Mouse (Mus musculus): ENCODE results near the gene Hmbs. TPM values are rescaled to one million over a fixed set of nuclear protein-coding genes. Genes with fewer than 3 reads are reported as not detected.

The Hmbs gene
- 134 and 151 TPM in 2 replicates for polyA plus RNA-seq (2014; fragmentation: Nextera tagmentation; extraction: Ambion mirVana)

DNA sequence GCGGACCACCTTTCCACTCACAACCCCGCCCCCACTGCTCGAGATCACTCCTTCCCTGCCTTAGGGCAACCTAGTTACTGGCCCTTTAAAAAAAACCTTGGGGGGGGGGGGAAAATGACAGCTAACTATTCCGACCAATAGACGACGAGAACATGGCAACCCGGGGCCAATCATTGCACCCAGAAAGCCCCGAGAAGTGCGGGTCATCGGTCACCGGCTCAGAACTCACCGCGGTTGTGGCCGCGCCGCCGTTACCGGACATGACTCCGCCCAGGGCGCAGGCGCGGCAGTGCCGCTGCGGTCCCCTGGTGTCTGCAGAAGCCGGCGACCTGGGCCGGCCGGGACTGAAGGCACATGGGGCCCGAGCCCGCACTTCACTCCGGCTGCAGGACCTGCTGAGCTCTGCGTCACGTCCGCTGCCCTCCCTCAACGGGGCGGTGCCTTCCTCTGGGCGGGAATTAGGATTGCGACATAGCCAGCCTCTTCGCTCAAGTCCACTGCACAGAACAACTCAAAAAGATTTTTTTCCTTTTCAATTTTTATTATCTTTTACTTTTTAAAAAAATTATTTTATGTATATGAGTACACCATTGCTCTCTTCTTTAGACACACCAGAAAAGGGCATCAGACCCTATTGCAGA is at the start of gene Hmbs:
Hmbs (minus strand) TSS at position 448 of the 641 bp plus-strand sequence.
- Histone ChIP-seq H3K4me1 (replicated peaks; ENCODE audit: control insufficient read depth, insufficient read depth, low read length) (peaks cover 4% of the 10 kb centered on the region; the same call in 1 of the 2 replicates), H3K9me3 (ENCODE audit: control insufficient read depth, low read length) (no peaks in the 10 kb centered on the region), H3K27me3 (ENCODE audit: control insufficient read depth, insufficient read depth, low read length) (no peaks in the 10 kb centered on the region), H3K4me3 (ENCODE audit: low read depth, low read length) (peak within 1 kb of the TSS; percentile 75), H3K27ac (ENCODE audit: low read depth, low read length) (peak within 1 kb of the TSS; percentile 98), H3K4me2 (replicated peaks; ENCODE audit: low read depth, low read length) (peak within 1 kb of the TSS; percentile 45), H3K9ac (ENCODE audit: low read depth, low read length) (peak within 1 kb of the TSS; percentile 78), H3K36me3 (ENCODE audit: control insufficient read depth, insufficient read depth, low read length) (peaks cover 9% of the 10 kb centered on the region)
- under 1% methylated on average over 39 of the region's 39 CpGs for WGBS
- peak; percentile 97 for ATAC-seq (ENCODE audit: low FRiP score)
- peak; percentile 91 for DNase-seq (ENCODE audit: low spot score)

GRCm38 (mm10) chr9:44391466-44391865 is 47.4 kb upstream of the Hmbs start:
- Histone ChIP-seq H3K9me3 (ENCODE audit: control insufficient read depth, low read length) (no peaks in the 10 kb centered on the region), H3K27ac (ENCODE audit: low read depth, low read length) (no peak overlapping the region), H3K9ac (ENCODE audit: low read depth, low read length) (no peak overlapping the region), H3K4me1 (replicated peaks; ENCODE audit: control insufficient read depth, insufficient read depth, low read length) (no peaks in the 10 kb centered on the region), H3K36me3 (ENCODE audit: control insufficient read depth, insufficient read depth, low read length) (peaks cover 18% of the 10 kb centered on the region), H3K4me3 (ENCODE audit: low read depth, low read length) (no peak overlapping the region), H3K27me3 (ENCODE audit: control insufficient read depth, insufficient read depth, low read length) (no peaks in the 10 kb centered on the region), H3K4me2 (replicated peaks; ENCODE audit: low read depth, low read length) (no peak overlapping the region)
- ATAC-seq (ENCODE audit: low FRiP score) (0 out of 2 replicates have a peak, but pooled peaks have one; percentile 47), DNase-seq (ENCODE audit: low spot score) (peak; percentile 84)
- 47% methylated on average over 4 of the region's 4 CpGs for WGBS

DNA sequence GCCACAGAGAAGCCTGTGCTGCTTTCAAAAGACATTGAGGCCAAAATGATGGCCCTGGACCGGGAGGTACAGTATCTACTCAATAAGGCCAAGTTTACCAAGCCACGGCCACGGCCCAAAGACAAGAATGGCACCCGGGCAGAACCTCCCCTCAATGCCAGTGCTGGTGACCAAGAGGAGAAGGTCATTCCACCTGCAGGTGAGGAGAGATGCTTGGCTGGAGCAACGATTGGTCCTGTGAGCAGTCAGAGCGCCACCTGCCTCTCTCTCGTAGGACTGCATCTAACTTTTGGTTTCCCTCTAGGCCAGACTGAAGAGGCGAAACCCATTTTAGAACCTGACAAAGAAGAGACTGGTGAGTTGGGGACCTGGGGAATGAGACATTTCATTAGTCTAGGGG is 45.2 kb upstream of the Hmbs start:
- peak; percentile 68 for DNase-seq (ENCODE audit: low spot score)
- Histone ChIP-seq H3K27ac (ENCODE audit: low read depth, low read length) (no peak overlapping the region), H3K4me2 (replicated peaks; ENCODE audit: low read depth, low read length) (no peak overlapping the region), H3K4me1 (replicated peaks; ENCODE audit: control insufficient read depth, insufficient read depth, low read length) (no peaks in the 10 kb centered on the region), H3K27me3 (ENCODE audit: control insufficient read depth, insufficient read depth, low read length) (no peaks in the 10 kb centered on the region), H3K36me3 (ENCODE audit: control insufficient read depth, insufficient read depth, low read length) (peaks cover 27% of the 10 kb centered on the region), H3K9me3 (ENCODE audit: control insufficient read depth, low read length) (no peaks in the 10 kb centered on the region), H3K4me3 (ENCODE audit: low read depth, low read length) (no peak overlapping the region), H3K9ac (ENCODE audit: low read depth, low read length) (no peak overlapping the region)
- ATAC-seq (ENCODE audit: low FRiP score): no peak
- 61% methylated on average over 8 of the region's 8 CpGs for WGBS

DNA sequence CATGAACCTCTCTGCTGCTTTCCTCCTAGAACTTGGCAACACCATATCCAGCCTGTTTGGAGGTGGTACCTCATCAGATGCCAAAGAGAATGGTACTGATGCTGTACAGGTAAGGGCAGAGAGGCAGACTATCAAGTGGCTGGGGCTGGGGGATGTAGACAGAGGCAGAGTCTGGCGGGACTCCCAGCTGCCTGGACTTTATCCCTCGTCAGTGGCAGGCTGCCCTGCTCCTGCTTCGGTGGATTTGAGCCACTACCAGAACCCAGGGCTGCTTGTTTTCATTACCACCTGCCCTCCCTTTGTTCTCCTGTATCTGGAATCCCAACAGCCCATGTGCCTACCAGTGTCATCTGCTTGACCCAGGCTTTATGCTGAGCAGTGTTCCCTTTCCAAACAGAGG is 43.2 kb upstream of the Hmbs start:
- 89% methylated on average over 3 of the region's 3 CpGs for WGBS
- Histone ChIP-seq H3K4me1 (replicated peaks; ENCODE audit: control insufficient read depth, insufficient read depth, low read length) (no peaks in the 10 kb centered on the region), H3K27me3 (ENCODE audit: control insufficient read depth, insufficient read depth, low read length) (no peaks in the 10 kb centered on the region), H3K36me3 (ENCODE audit: control insufficient read depth, insufficient read depth, low read length) (peaks cover 39% of the 10 kb centered on the region), H3K4me3 (ENCODE audit: low read depth, low read length) (no peak overlapping the region), H3K9ac (ENCODE audit: low read depth, low read length) (no peak overlapping the region), H3K27ac (ENCODE audit: low read depth, low read length) (no peak overlapping the region), H3K9me3 (ENCODE audit: control insufficient read depth, low read length) (no peaks in the 10 kb centered on the region), H3K4me2 (replicated peaks; ENCODE audit: low read depth, low read length) (no peak overlapping the region)
- DNase-seq (ENCODE audit: low spot score) (no peak), ATAC-seq (ENCODE audit: low FRiP score) (no peak)

DNA sequence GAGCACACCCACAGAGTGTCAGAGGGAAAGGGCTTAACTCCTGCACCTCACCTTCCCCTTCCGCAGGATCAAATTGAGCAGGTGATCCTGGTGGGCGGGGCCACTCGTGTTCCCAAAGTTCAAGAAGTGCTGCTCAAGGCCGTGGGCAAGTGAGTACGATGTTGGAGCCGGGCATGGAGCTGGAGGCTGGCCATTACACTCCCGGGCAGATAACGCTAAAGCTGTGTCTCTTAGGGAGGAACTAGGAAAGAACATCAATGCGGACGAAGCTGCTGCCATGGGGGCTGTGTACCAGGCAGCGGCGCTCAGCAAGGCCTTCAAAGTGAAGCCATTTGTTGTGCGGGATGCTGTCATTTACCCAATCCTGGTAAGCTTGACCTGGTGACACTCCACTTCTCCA is 40.6 kb upstream of the Hmbs start:
- Histone ChIP-seq H3K27ac (ENCODE audit: low read depth, low read length) (no peak overlapping the region), H3K9me3 (ENCODE audit: control insufficient read depth, low read length) (no peaks in the 10 kb centered on the region), H3K4me1 (replicated peaks; ENCODE audit: control insufficient read depth, insufficient read depth, low read length) (peaks cover 8% of the 10 kb centered on the region; the same call in 1 of the 2 replicates), H3K4me2 (replicated peaks; ENCODE audit: low read depth, low read length) (no peak overlapping the region), H3K4me3 (ENCODE audit: low read depth, low read length) (no peak overlapping the region), H3K9ac (ENCODE audit: low read depth, low read length) (no peak overlapping the region), H3K27me3 (ENCODE audit: control insufficient read depth, insufficient read depth, low read length) (no peaks in the 10 kb centered on the region), H3K36me3 (ENCODE audit: control insufficient read depth, insufficient read depth, low read length) (peaks cover 44% of the 10 kb centered on the region)
- ATAC-seq (ENCODE audit: low FRiP score) (no peak), DNase-seq (ENCODE audit: low spot score) (no peak)
- WGBS: 93% methylated on average over 13 of the region's 13 CpGs

DNA sequence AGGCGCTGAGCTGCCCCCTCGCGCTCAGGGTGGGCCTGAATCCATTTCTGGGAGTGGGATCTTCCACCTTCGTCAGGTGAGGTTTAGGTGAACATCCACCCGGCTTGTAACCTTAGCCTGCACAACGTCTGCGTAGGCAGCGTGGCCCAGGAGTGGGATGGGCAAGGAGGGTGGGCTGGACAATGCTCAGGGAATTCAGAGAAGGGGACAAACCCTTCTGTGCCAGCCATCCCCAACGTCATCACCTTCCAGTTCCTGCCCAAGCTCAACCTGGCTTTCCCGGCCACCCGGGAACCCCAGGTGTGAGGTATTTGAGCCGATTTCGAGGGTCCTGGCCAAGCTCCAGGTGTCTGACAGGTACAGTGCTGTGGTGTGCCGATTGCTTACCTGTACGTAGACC is 35.8 kb upstream of the Hmbs start:
- Histone ChIP-seq H3K9me3 (ENCODE audit: control insufficient read depth, low read length) (no peaks in the 10 kb centered on the region), H3K27me3 (ENCODE audit: control insufficient read depth, insufficient read depth, low read length) (no peaks in the 10 kb centered on the region), H3K27ac (ENCODE audit: low read depth, low read length) (peak overlapping the region; percentile 58), H3K4me2 (replicated peaks; ENCODE audit: low read depth, low read length) (peak overlapping the region; percentile 67), H3K4me1 (replicated peaks; ENCODE audit: control insufficient read depth, insufficient read depth, low read length) (peaks cover 8% of the 10 kb centered on the region; the same call in 1 of the 2 replicates), H3K9ac (ENCODE audit: low read depth, low read length) (peak overlapping the region; percentile 96), H3K4me3 (ENCODE audit: low read depth, low read length) (peak overlapping the region; percentile 93), H3K36me3 (ENCODE audit: control insufficient read depth, insufficient read depth, low read length) (peaks cover 24% of the 10 kb centered on the region)
- ATAC-seq (ENCODE audit: low FRiP score) (peak; percentile 51), DNase-seq (ENCODE audit: low spot score) (no peak)
- 12% methylated on average over 15 of the region's 15 CpGs for WGBS

GRCm38 (mm10) chr9:44379054-44379834 is 35.2 kb upstream of the Hmbs start, which contains the start of gene Hyou1:
TSS of gene Hyou1 (plus strand) at chr9:44379490.
- Histone ChIP-seq H3K9ac (ENCODE audit: low read depth, low read length) (peak within 1 kb of the TSS; percentile 96), H3K4me3 (ENCODE audit: low read depth, low read length) (peak within 1 kb of the TSS; percentile 93)
- peak; percentile 97 for ATAC-seq (ENCODE audit: low FRiP score)

DNA sequence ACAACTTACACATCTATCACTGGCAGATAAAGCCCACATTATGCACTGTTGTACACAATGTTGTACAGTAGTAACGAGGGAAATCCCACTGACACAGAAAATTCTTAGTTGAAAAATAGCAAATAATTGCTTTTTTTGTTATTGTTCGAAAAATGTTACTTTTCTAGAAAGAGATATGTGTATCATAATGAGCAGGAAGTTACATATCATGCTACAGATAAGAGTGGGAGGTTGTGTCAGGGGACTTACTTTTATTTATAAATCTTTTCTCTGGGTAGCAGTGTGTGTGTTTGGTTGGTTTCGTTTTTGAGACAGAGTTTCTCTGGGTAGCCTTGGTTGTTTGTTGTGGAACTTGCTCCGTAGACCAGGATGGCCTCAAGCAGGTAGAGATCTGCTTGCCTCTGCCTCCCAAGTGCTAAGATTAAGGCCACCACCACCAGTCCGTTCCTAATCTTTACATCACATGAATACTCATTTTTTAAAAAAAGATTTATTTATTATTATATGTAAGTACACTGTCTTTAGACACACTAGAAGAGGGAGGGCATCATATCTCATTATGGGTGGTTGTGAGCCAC is 34.2 kb upstream of the Hmbs start:
- DNase-seq (ENCODE audit: low spot score) (no peak), ATAC-seq (ENCODE audit: low FRiP score) (no peak)
- Histone ChIP-seq H3K9ac (ENCODE audit: low read depth, low read length) (no peak overlapping the region; the same call in 1 of the 2 replicates), H3K4me2 (replicated peaks; ENCODE audit: low read depth, low read length) (peak overlapping the region; percentile 47), H3K27ac (ENCODE audit: low read depth, low read length) (no peak overlapping the region), H3K9me3 (ENCODE audit: control insufficient read depth, low read length) (no peaks in the 10 kb centered on the region), H3K4me1 (replicated peaks; ENCODE audit: control insufficient read depth, insufficient read depth, low read length) (peaks cover 8% of the 10 kb centered on the region; the same call in 1 of the 2 replicates), H3K36me3 (ENCODE audit: control insufficient read depth, insufficient read depth, low read length) (peaks cover 16% of the 10 kb centered on the region), H3K4me3 (ENCODE audit: low read depth, low read length) (peak overlapping the region; percentile 93), H3K27me3 (ENCODE audit: control insufficient read depth, insufficient read depth, low read length) (no peaks in the 10 kb centered on the region)
- WGBS: 92% methylated on average over 5 of the region's 5 CpGs

More at GRCm38 (mm10) chr9:44379054-44379834, 35.2 kb upstream of the Hmbs start, which contains the start of gene Hyou1:
- DNase-seq (ENCODE audit: low spot score): peak; percentile 99
- Histone ChIP-seq H3K27ac (ENCODE audit: low read depth, low read length) (peak within 1 kb of the TSS; percentile 75), H3K4me2 (replicated peaks; ENCODE audit: low read depth, low read length) (peak within 1 kb of the TSS; percentile 67), H3K4me1 (replicated peaks; ENCODE audit: control insufficient read depth, insufficient read depth, low read length) (peaks cover 8% of the 10 kb centered on the region; the same call in 1 of the 2 replicates), H3K36me3 (ENCODE audit: control insufficient read depth, insufficient read depth, low read length) (peaks cover 19% of the 10 kb centered on the region), H3K9me3 (ENCODE audit: control insufficient read depth, low read length) (no peaks in the 10 kb centered on the region), H3K27me3 (ENCODE audit: control insufficient read depth, insufficient read depth, low read length) (no peaks in the 10 kb centered on the region)
- WGBS: under 1% methylated on average over 79 of the region's 83 CpGs

Data from hindbrain, embryonic 11.5 days (tissue).